Mouse (Mus musculus): ENCODE data around the gene Prelp.

- TF ChIP-seq CTCF (IDR thresholded peaks at IDR 0.05; ENCODE audit: borderline replicate concordance, extremely low read depth, insufficient read depth, insufficient read length): no peak
- no peak for TF ChIP-seq POLR2A (IDR thresholded peaks at IDR 0.05; ENCODE audit: borderline replicate concordance, extremely low read depth, insufficient read depth, insufficient read length, poor library complexity, severe bottlenecking)
Measured at GRCm38 (mm10) chr1:133939708-133940107, 18.5 kb upstream of the Prelp start.

Data from brain, embryonic 14.5 days (tissue).